Mouse (Mus musculus): Measurements from ENCODE around the gene Pde2a.

The Pde2a gene

GRCm38 (mm10) chr7:101453725-101454124 is 32.2 kb downstream of the Pde2a start:
- no peak for DNase-seq (ENCODE audit: low spot score)

DNA sequence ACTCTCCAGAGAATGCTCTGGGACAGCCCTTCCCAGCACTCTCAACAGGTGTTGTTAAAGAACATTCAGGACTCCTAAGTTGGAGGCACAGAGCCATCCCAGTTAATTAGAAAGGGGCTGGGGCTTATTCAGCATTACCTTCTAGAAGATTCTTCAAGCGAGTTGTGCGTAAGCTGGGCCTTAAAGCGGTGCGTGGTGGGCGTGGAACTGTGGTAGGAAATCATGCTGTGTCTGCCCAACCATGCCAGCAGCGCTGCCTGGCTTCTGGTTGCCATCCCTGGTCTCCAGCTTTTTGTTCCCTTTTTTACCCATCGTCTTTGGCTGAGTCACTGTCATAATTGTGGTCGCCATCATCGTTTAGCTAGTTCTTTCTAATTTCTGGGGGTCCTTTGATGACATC is 33.0 kb downstream of the Pde2a start:
- no peak for DNase-seq (ENCODE audit: low spot score)

DNA sequence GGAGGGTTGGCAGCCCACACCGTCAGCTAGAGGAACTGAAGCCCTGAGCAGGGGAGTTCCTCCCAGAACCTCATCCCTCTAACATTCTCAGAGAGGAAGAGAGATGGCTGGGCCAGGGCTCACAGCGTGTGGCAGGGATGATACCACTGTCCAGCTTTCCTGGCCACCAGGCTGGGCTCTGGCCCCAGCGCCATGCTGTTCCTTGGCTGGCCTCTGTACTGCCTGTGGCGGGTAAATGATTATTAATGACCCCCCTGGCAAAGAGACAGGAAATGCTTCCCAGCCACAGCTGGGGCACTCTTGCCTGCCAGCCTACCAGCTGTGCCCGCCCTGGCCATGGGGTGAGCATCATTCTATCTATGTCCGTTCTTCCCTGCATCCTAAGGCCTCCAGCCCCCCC is 33.6 kb downstream of the Pde2a start:
- DNase-seq (ENCODE audit: low spot score) = no peak

GRCm38 (mm10) chr7:101456318-101456717 is 34.8 kb downstream of the Pde2a start:
- DNase-seq (ENCODE audit: low spot score) = no peak

DNA sequence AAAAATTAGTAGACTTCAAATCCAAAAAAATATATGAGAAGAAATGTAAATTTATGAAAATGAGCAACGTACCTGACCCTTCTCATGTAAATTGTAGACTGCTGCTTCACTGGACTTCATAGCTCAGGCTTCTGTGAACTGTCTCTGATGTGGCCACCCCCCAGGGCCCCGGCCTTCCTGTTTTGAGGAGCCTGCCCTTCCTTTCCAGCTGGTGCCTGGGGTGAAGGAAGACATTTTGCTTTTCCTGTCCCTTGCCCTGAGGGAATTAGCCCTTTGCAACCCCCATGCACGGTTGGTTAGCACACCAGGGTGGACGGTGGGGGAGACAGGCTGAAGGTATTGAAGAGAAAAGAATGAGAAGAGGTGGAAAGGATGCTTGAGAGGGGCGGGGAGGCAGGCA is 35.3 kb downstream of the Pde2a start:
- no peak for DNase-seq (ENCODE audit: low spot score)

GRCm38 (mm10) chr7:101457283-101457682 is 35.8 kb downstream of the Pde2a start:
- DNase-seq (ENCODE audit: low spot score) = no peak

- DNase-seq (ENCODE audit: low spot score) = no peak
Observed at GRCm38 (mm10) chr7:101457801-101458200, 36.3 kb downstream of the Pde2a start.

- DNase-seq (ENCODE audit: low spot score) = no peak
Observed at GRCm38 (mm10) chr7:101458278-101458781, 36.8 kb downstream of the Pde2a start.

DNA sequence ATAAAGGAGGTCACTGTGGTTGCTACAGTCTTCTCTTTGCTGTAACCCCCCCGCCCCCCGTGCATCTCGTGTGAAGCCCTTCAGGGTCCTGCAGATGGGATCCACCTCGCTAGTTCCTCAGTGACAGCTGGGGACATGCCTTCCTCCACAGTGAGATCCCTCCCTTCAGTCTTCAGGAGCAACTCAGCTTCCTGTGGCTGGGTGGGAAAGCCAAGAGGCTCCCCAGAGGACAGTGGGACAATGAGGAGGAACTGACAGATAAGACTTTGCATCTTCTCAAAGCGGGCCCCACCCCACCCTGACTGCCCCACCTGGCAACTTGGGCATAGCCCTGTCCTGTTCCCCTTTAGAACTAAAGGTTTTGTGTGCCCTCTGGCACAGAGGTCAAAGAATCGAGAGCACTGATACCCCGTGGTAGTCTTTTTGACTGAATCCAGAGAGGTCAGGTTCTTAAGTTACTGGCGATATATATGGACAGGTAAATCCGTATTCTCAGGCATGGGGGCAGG is 37.9 kb downstream of the Pde2a start:
- DNase-seq (ENCODE audit: low spot score) = no peak

DNA sequence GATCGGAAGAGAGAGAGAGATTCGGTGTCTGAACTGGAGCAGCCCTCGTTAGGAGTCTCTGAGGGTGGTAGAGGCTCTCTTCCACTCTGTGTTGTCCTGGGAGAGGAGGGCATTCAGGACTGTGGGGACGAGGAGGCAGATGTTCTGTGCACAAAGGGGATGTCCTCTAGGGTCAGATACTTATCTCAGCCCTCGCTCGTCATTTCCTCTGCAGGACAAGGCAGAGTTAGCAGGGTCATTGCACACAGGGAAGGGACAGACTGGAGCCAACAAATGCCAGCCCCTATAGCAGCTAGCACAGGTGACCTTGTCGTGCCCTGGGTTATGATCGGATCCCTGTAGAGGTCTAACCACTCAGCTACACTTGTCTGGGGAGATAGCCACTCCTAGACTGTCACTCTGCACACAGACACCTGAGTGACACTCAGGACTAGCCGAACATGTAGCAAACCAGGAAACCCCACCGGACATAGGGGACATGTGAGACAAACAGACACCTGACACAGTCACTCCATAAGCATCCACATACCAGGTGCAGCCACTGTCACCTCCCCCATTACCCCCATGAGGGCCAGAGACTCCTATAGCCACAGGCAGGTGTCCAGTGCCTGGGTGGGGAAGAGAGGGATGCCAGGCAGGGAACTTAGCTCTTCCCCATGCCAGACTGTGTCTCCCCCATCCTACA is 38.6 kb downstream of the Pde2a start:
- no peak for DNase-seq (ENCODE audit: low spot score)

- no peak for DNase-seq (ENCODE audit: low spot score)
Observed at GRCm38 (mm10) chr7:101460608-101460957, 39.1 kb downstream of the Pde2a start.

GRCm38 (mm10) chr7:101461571-101461970 is 40.1 kb downstream of the Pde2a start:
- no peak for DNase-seq (ENCODE audit: low spot score)

GRCm38 (mm10) chr7:101462327-101463068 is 41.0 kb downstream of the Pde2a start:
- DNase-seq (ENCODE audit: low spot score) = no peak

GRCm38 (mm10) chr7:101463665-101464271 is 42.3 kb downstream of the Pde2a start:
- DNase-seq (ENCODE audit: low spot score) = no peak

GRCm38 (mm10) chr7:101464927-101465326 is 43.4 kb downstream of the Pde2a start:
- DNase-seq (ENCODE audit: low spot score) = no peak

GRCm38 (mm10) chr7:101465392-101465791 is 43.9 kb downstream of the Pde2a start:
- peak; percentile 8 for DNase-seq (ENCODE audit: low spot score)

DNA sequence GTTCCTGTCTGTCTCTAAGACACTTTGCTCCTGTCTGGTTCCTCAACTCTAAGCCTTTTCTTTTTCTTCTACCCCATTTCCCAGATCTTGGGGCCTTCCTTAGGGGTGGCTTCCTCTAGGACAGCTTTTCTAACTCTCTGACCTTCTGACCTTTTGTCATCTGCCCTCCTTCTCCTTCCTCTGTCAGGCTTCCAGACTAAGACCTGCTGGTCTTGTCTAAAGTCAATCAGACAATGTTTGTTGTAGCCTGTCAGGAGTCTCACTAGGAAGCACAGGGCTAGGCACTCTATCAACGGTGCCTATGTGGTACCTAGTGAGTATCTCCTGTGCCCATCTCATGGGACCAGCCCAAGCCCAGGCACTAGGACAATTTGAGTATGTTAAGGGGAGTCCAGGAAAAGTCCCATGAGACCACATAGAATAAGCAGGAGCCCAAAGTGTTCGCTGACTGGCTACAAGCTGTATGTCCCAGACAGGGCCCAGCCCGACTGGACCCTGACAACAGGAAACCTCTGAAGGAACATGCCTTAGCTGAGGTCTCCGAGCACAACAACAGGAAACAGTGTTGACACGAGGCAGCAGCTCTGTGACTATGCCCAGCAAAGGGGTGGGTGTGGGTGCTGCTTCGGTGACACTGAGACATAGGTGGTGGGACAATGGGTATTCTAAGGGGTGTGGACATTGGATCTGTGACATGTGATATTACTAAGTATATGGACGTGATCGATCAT is 44.5 kb downstream of the Pde2a start:
- no peak for DNase-seq (ENCODE audit: low spot score)

DNA sequence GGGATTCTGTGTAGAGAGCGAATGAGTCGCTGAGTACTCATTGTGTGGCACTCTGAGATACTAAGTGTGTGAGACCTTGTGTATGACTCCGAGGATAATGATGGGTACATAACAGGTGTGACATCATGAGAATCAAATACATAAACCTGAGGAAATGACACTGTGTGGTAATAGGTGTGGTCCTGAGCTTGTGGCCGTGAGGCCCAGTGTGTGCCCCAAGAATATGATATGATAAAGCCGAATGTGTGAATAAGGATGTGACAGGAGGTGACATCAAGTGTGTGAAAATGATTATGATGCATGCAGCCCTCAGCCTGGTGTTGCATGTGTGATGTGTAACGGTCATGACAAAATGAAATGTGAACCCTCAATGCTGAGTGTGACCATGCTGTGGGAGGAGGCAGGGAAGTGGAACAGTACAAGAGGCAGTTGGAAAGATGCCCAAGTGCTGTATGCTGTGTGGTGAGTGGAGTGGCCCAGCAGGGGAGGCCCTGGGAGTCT is 45.1 kb downstream of the Pde2a start:
- DNase-seq (ENCODE audit: low spot score) = no peak

DNA sequence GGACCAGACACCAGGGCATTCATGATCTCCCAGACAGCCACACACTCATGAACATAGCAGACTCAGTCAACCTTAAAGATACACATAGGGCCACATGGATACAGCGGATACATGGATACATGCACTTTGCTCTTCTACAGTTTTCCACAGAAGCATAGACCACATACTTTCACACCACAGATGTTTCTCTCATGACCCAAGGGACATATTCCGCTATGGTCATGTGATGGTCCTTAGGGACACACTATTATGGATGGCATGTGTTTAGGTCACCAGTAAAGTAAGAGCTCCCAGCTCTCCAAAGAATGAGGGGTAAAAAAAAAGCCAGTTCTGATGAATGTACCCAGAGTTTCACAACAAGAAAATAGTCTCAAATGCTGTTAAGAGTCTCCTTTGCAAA is 49.9 kb downstream of the Pde2a start:
- no peak for DNase-seq (ENCODE audit: low spot score)

DNA sequence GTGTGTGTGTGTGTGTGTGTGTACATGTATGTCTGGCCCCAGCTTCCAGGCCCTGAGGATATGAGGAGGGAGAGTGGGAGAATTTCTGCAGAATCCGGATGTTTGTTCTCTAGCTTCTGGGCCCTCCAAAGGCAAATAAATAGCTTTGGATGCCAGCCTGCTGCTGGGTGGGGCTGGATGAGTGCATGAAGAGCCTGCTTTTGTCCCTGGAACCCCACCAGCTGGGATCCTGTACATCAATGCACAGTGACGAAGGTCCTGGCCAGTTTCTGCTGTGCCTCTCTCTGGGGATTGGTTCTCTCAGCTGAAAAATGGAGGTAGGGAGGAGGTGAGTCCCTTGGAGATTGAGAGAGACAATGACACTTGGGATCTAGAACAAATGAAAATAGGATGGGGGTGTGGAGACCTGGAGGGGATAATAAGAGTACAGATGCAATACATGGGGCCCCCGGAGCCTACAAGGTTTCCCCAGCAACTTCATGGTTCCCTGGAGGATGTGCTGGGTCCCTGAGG is 50.5 kb downstream of the Pde2a start:
- DNase-seq (ENCODE audit: low spot score) = no peak

GRCm38 (mm10) chr7:101472598-101473558 is 51.4 kb downstream of the Pde2a start:
- no peak for DNase-seq (ENCODE audit: low spot score)

Data from ovary, adult 18-20 months (tissue).